Mouse (Mus musculus): ENCODE measurements around the gene Anapc2. TPM values are rescaled to one million over a fixed set of nuclear protein-coding genes. Genes with fewer than 3 reads are reported as not detected.

Gene Anapc2
- polyA plus RNA-seq, 1 experiment from 2014 or later = 143 TPM

- 3% methylated on average over 31 of the region's 31 CpGs for WGBS
- peak overlapping the region; percentile 56 for H3K9ac ChIP-seq
- ATAC-seq (ENCODE audit: low FRiP score, low read depth) = peak; percentile 78
- peaks cover 25% of the 10 kb centered on the region for H3K36me3 ChIP-seq
- peaks cover 27% of the 10 kb centered on the region for H3K4me1 ChIP-seq (replicated peaks)
- H3K27me3 ChIP-seq = peaks cover 43% of the 10 kb centered on the region
- H3K27ac ChIP-seq (replicated peaks) = peak overlapping the region; percentile 87
- H3K4me3 ChIP-seq = peak overlapping the region; percentile 64
- H3K9me3 ChIP-seq = no peaks in the 10 kb centered on the region
- peak overlapping the region; percentile 64 for H3K4me2 ChIP-seq
Measured at GRCm38 (mm10) chr2:25318119-25318966, 46.1 kb downstream of the Anapc2 start.

DNA sequence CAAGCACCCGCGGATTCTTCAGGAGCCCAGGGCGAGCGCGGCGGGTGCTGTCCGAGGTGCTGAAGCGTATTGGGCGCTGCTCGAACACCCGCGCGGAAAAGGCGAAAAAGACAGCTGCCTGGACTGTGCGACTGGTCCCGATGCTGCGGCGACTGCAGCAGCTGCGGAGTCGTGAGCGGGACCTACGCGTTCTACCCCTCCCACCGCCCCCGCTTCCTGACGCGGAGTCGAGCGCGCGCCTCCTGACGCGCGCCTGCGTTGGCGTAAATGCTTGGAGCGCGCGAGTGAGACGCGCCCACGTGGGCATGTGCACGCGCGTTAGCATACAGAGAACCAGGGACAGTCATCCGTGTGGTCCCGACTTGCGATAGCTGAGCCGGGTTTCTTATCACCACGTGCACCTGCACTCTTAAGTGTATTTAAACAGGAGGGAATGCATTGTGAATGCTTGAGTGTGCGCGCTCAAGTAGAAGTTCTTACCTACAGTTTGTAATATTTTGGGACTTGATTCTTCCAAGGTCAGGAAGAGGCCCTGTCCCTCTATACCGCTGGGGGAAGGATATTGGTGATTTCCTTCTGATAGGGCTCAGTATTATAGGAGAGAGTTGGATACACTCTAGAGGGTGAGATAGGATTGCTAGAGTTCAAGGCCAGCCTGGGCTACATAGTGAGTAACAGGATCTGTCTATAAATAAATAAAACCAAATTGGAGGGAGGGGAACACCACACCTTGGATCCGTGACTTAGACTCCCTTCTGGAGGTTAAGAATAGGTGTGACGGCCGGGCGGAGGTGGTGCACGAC, 46.9 kb downstream of the Anapc2 start, which contains the start of gene Grin1:
TSS of gene Grin1 (minus strand) at position 217 of the 803 bp plus-strand sequence.
- Histone ChIP-seq H3K9me3 (no peaks in the 10 kb centered on the region), H3K4me3 (peak within 1 kb of the TSS; percentile 64), H3K27ac (replicated peaks) (peak within 1 kb of the TSS; percentile 87), H3K4me1 (replicated peaks) (peaks cover 27% of the 10 kb centered on the region), H3K4me2 (peak within 1 kb of the TSS; percentile 64), H3K36me3 (peaks cover 18% of the 10 kb centered on the region), H3K9ac (peak within 1 kb of the TSS; percentile 56), H3K27me3 (peaks cover 34% of the 10 kb centered on the region)
- 8% methylated on average over 58 of the region's 58 CpGs for WGBS
- peak; percentile 87 for ATAC-seq (ENCODE audit: low FRiP score, low read depth)

GRCm38 (mm10) chr2:25320084-25320483, 47.8 kb downstream of the Anapc2 start:
- Histone ChIP-seq H3K36me3 (0 out of 2 replicates have a peak, but pooled peaks cover 9% of the 10 kb centered on the region), H3K27me3 (peaks cover 25% of the 10 kb centered on the region), H3K9ac (no peak overlapping the region), H3K27ac (replicated peaks) (no peak overlapping the region), H3K4me2 (no peak overlapping the region), H3K4me1 (replicated peaks) (peaks cover 27% of the 10 kb centered on the region), H3K9me3 (no peaks in the 10 kb centered on the region), H3K4me3 (no peak overlapping the region)
- WGBS = 34% methylated on average over 2 of the region's 2 CpGs
- ATAC-seq (ENCODE audit: low FRiP score, low read depth) = no peak

DNA sequence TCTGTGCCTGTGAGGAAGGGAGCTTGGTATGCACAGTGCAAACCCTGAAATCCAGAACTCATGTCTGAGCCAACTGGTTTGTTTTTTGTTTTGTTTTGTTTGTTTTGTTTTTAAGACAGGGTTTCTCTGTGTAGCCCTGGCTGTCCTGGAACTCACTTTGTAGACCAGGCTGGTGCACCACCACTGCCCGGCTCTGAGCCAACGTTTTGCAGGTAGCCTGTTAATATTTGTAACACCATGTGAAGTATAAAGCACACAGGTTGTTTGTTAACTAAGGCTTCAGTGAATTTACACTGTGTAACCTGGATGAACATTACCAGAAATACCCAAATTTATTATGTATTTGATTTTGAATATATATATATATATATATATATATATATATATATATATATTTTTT, 53.8 kb downstream of the Anapc2 start:
- Histone ChIP-seq H3K4me1 (replicated peaks) (peaks cover under 1% of the 10 kb centered on the region), H3K4me3 (no peak overlapping the region), H3K27me3 (peaks cover 2% of the 10 kb centered on the region), H3K4me2 (no peak overlapping the region), H3K27ac (replicated peaks) (no peak overlapping the region), H3K9me3 (no peaks in the 10 kb centered on the region), H3K36me3 (no peaks in the 10 kb centered on the region), H3K9ac (no peak overlapping the region)
- no peak for ATAC-seq (ENCODE audit: low FRiP score, low read depth)
- WGBS = 72% methylated on average over 2 of the region's 2 CpGs

DNA sequence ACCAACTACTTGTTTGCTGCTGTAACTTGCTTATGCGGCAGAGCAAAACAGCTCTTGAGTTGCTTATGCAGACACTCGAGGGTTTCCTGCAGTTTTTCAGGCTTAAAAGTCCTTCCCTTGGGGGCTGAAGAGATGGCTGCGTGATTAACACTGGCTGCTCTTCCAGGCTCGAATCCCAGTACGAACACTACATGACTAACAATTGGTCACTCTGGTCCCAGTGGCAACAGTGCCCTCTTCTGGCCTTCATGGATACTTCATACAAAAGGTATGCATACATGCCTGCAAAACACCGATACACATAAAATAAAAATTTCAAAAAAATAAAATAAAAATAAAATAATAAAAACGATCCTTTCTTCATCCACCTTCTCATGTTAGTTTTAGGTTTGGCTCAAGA, 56.2 kb downstream of the Anapc2 start:
- Histone ChIP-seq H3K4me2 (no peak overlapping the region), H3K9me3 (no peaks in the 10 kb centered on the region), H3K27ac (replicated peaks) (no peak overlapping the region), H3K27me3 (no peaks in the 10 kb centered on the region), H3K36me3 (no peaks in the 10 kb centered on the region), H3K4me1 (replicated peaks) (peaks cover 15% of the 10 kb centered on the region), H3K4me3 (no peak overlapping the region), H3K9ac (no peak overlapping the region)
- 36% methylated on average over 7 of the region's 7 CpGs for WGBS
- ATAC-seq (ENCODE audit: low FRiP score, low read depth) = no peak

GRCm38 (mm10) chr2:25331470-25331869, 59.2 kb downstream of the Anapc2 start:
- peak overlapping the region; percentile 81 for H3K4me3 ChIP-seq
- H3K36me3 ChIP-seq = peaks cover 23% of the 10 kb centered on the region
- H3K4me2 ChIP-seq = peak overlapping the region; percentile 66
- H3K27me3 ChIP-seq = no peaks in the 10 kb centered on the region
- H3K9ac ChIP-seq = peak overlapping the region; percentile 84; the same call in 1 of the 2 replicates
- peaks cover 30% of the 10 kb centered on the region for H3K4me1 ChIP-seq (replicated peaks)
- H3K27ac ChIP-seq (replicated peaks) = no peak overlapping the region
- no peak for ATAC-seq (ENCODE audit: low FRiP score, low read depth)
- whole genome bisulfite sequencing = 62% methylated on average over 9 of the region's 9 CpGs
- no peaks in the 10 kb centered on the region for H3K9me3 ChIP-seq

GRCm38 (mm10) chr2:25332286-25333160, 60.2 kb downstream of the Anapc2 start, which contains the start of gene Man1b1:
Gene Man1b1 (plus strand): TSS chr2:25332338.
- Histone ChIP-seq H3K9ac (peak within 1 kb of the TSS; percentile 89), H3K27ac (replicated peaks) (peak within 1 kb of the TSS; percentile 89), H3K36me3 (peaks cover 32% of the 10 kb centered on the region), H3K4me1 (replicated peaks) (peaks cover 30% of the 10 kb centered on the region), H3K4me3 (peak within 1 kb of the TSS; percentile 81), H3K4me2 (peak within 1 kb of the TSS; percentile 96), H3K27me3 (no peaks in the 10 kb centered on the region), H3K9me3 (no peaks in the 10 kb centered on the region)
- peak; percentile 98 for ATAC-seq (ENCODE audit: low FRiP score, low read depth)
- under 1% methylated on average over 78 of the region's 78 CpGs for WGBS

DNA sequence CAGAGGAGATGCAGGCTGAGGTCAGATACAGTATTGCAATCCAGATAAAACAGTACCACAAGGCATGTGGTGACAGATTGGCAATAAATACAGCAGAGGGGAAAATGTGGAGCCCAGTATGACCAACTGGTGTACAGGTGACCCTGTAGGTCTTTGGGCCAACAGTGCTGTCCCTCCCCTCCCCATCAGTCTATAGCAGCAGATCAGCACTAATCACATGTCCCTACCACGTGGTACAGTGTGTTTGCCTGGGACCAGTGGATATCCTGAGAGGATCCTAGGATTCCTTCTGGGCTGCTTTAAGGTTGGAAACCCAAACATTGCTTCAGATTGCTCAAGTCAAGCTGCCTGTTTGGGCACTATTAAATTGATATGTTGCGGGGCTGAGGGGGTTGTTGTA, 61.3 kb downstream of the Anapc2 start:
- H3K27ac ChIP-seq (replicated peaks) = no peak overlapping the region
- H3K9me3 ChIP-seq = no peaks in the 10 kb centered on the region
- H3K4me3 ChIP-seq = peak overlapping the region; percentile 81
- peak overlapping the region; percentile 96 for H3K4me2 ChIP-seq
- WGBS = 83% methylated on average over 2 of the region's 2 CpGs
- H3K4me1 ChIP-seq (replicated peaks) = peaks cover 30% of the 10 kb centered on the region
- peaks cover 40% of the 10 kb centered on the region for H3K36me3 ChIP-seq
- ATAC-seq (ENCODE audit: low FRiP score, low read depth) = no peak
- no peaks in the 10 kb centered on the region for H3K27me3 ChIP-seq
- no peak overlapping the region for H3K9ac ChIP-seq

Other genes starting within 250 kb of the Anapc2 start
- gene Nsmf, start 218.1 kb upstream of the Anapc2 start, polyA plus RNA-seq (2015; fragmentation: Nextera tagmentation; extraction: Ambion mirVana) = 166 and 188 TPM in 2 replicates
- gene Entpd8, start 192.2 kb upstream of the Anapc2 start, polyA plus RNA-seq (2015; fragmentation: Nextera tagmentation; extraction: Ambion mirVana) = 0.12 TPM in 1 of 2 replicates, not detected in the other
- gene Noxa1, start 177.3 kb upstream of the Anapc2 start, polyA plus RNA-seq (2015; fragmentation: Nextera tagmentation; extraction: Ambion mirVana) = not detected in 2 replicates
- gene Nrarp, start 91.7 kb upstream of the Anapc2 start, polyA plus RNA-seq (2015; fragmentation: Nextera tagmentation; extraction: Ambion mirVana) = 18.9 and 20.2 TPM in 2 replicates
- 1.9 and 2.3 TPM in 2 replicates for gene Tor4a, start 75.6 kb upstream of the Anapc2 start, polyA plus RNA-seq (2015; fragmentation: Nextera tagmentation; extraction: Ambion mirVana)
- 108 and 112 TPM in 2 replicates for gene Nelfb, start 61.0 kb upstream of the Anapc2 start, polyA plus RNA-seq (2015; fragmentation: Nextera tagmentation; extraction: Ambion mirVana)
- gene Stpg3, start 57.8 kb upstream of the Anapc2 start, polyA plus RNA-seq (2015; fragmentation: Nextera tagmentation; extraction: Ambion mirVana) = not detected in 2 replicates
- 0.70 and 0.72 TPM in 2 replicates for gene Fam166a, start 53.7 kb upstream of the Anapc2 start, polyA plus RNA-seq (2015; fragmentation: Nextera tagmentation; extraction: Ambion mirVana)
- gene Tubb4b, start 47.8 kb upstream of the Anapc2 start, polyA plus RNA-seq (2015; fragmentation: Nextera tagmentation; extraction: Ambion mirVana) = 444 and 468 TPM in 2 replicates
- not detected in 2 replicates for gene Slc34a3, start 38.1 kb upstream of the Anapc2 start, polyA plus RNA-seq (2015; fragmentation: Nextera tagmentation; extraction: Ambion mirVana)
- not detected in 2 replicates for gene Rnf224, start 35.7 kb upstream of the Anapc2 start, polyA plus RNA-seq (2015; fragmentation: Nextera tagmentation; extraction: Ambion mirVana)
- gene Rnf208, start 30.2 kb upstream of the Anapc2 start, polyA plus RNA-seq (2015; fragmentation: Nextera tagmentation; extraction: Ambion mirVana) = 145 and 177 TPM in 2 replicates
- gene Cysrt1, start 30.0 kb upstream of the Anapc2 start, polyA plus RNA-seq (2015; fragmentation: Nextera tagmentation; extraction: Ambion mirVana) = 0.23 TPM in 1 of 2 replicates, not detected in the other
- gene AL732309.1, start 25.6 kb upstream of the Anapc2 start, polyA plus RNA-seq (2015; fragmentation: Nextera tagmentation; extraction: Ambion mirVana) = 4.9 and 6.3 TPM in 2 replicates
- gene Tmem203, start 17.0 kb upstream of the Anapc2 start, polyA plus RNA-seq (2015; fragmentation: Nextera tagmentation; extraction: Ambion mirVana) = 13.4 and 13.8 TPM in 2 replicates
- gene Tprn, start 9.9 kb upstream of the Anapc2 start, polyA plus RNA-seq (2015; fragmentation: Nextera tagmentation; extraction: Ambion mirVana) = 17.1 and 21.5 TPM in 2 replicates
- gene Ssna1, start within 50 bp of the Anapc2 start, polyA plus RNA-seq (2015; fragmentation: Nextera tagmentation; extraction: Ambion mirVana) = 171 and 183 TPM in 2 replicates
- gene Tmem210, start 15.7 kb downstream of the Anapc2 start, polyA plus RNA-seq (2015; fragmentation: Nextera tagmentation; extraction: Ambion mirVana) = not detected in 2 replicates
- 0.18 TPM in 1 of 2 replicates, not detected in the other for gene Lrrc26, start 17.4 kb downstream of the Anapc2 start, polyA plus RNA-seq (2015; fragmentation: Nextera tagmentation; extraction: Ambion mirVana)
- gene Grin1, start 46.7 kb downstream of the Anapc2 start, polyA plus RNA-seq (2015; fragmentation: Nextera tagmentation; extraction: Ambion mirVana) = 58.4 and 61.3 TPM in 2 replicates
- 43.6 and 45.2 TPM in 2 replicates for gene Man1b1, start 59.9 kb downstream of the Anapc2 start, polyA plus RNA-seq (2015; fragmentation: Nextera tagmentation; extraction: Ambion mirVana)
- gene Dpp7, start 83.9 kb downstream of the Anapc2 start, polyA plus RNA-seq (2015; fragmentation: Nextera tagmentation; extraction: Ambion mirVana) = 24.4 and 24.9 TPM in 2 replicates
- 5.1 and 6.4 TPM in 2 replicates for gene Uap1l1, start 93.2 kb downstream of the Anapc2 start, polyA plus RNA-seq (2015; fragmentation: Nextera tagmentation; extraction: Ambion mirVana)
- gene Sapcd2, start 99.8 kb downstream of the Anapc2 start, polyA plus RNA-seq (2015; fragmentation: Nextera tagmentation; extraction: Ambion mirVana) = 11.8 and 13.8 TPM in 2 replicates
- 3.7 and 7.0 TPM in 2 replicates for gene Entpd2, start 123.4 kb downstream of the Anapc2 start, polyA plus RNA-seq (2015; fragmentation: Nextera tagmentation; extraction: Ambion mirVana)
- gene Npdc1, start 126.9 kb downstream of the Anapc2 start, polyA plus RNA-seq (2015; fragmentation: Nextera tagmentation; extraction: Ambion mirVana) = 424 and 493 TPM in 2 replicates
- 0.08 TPM in 1 of 2 replicates, not detected in the other for gene Fut7, start 150.8 kb downstream of the Anapc2 start, polyA plus RNA-seq (2015; fragmentation: Nextera tagmentation; extraction: Ambion mirVana)
- gene Abca2, start 156.2 kb downstream of the Anapc2 start, polyA plus RNA-seq (2015; fragmentation: Nextera tagmentation; extraction: Ambion mirVana) = 15.0 and 15.1 TPM in 2 replicates
- 3.7 and 4.3 TPM in 2 replicates for gene Clic3, start 184.4 kb downstream of the Anapc2 start, polyA plus RNA-seq (2015; fragmentation: Nextera tagmentation; extraction: Ambion mirVana)
- gene Paxx, start 188.6 kb downstream of the Anapc2 start, polyA plus RNA-seq (2015; fragmentation: Nextera tagmentation; extraction: Ambion mirVana) = 109 and 119 TPM in 2 replicates
- 647 and 983 TPM in 2 replicates for gene Ptgds, start 197.6 kb downstream of the Anapc2 start, polyA plus RNA-seq (2015; fragmentation: Nextera tagmentation; extraction: Ambion mirVana)
- not detected in 2 replicates for gene Lcn12, start 221.4 kb downstream of the Anapc2 start, polyA plus RNA-seq (2015; fragmentation: Nextera tagmentation; extraction: Ambion mirVana)
- gene Fbxw5, start 228.3 kb downstream of the Anapc2 start, polyA plus RNA-seq (2015; fragmentation: Nextera tagmentation; extraction: Ambion mirVana) = 120 and 143 TPM in 2 replicates
- 5.8 and 6.1 TPM in 2 replicates for gene C8g, start 229.2 kb downstream of the Anapc2 start, polyA plus RNA-seq (2015; fragmentation: Nextera tagmentation; extraction: Ambion mirVana)